Mouse (Mus musculus) cerebellum, postnatal 36 days (tissue): ENCODE results near the gene Lypd9.
A peak's percentile ranks its signal among the peaks of the same experiment; 100 is the strongest.
"Not testable (repeated sequence)": the region's sequence is repeated elsewhere in the genome, so short reads cannot be mapped to it uniquely, and the experiment has no call there.

ENCODE experiments used
- DNase-seq, 2 experiments: peaks; one replicate each; pipeline ENCODE4 v3.0.0; 2021 to 2022; ENCODE audit warnings: mixed read lengths in 2 of 2

The Lypd9 gene

GRCm38 (mm10) chr11:58452759-58453158 is at the start of gene Lypd9:
TSS of gene Lypd9 (minus strand) at chr11:58452923.
- no peak for DNase-seq

DNA sequence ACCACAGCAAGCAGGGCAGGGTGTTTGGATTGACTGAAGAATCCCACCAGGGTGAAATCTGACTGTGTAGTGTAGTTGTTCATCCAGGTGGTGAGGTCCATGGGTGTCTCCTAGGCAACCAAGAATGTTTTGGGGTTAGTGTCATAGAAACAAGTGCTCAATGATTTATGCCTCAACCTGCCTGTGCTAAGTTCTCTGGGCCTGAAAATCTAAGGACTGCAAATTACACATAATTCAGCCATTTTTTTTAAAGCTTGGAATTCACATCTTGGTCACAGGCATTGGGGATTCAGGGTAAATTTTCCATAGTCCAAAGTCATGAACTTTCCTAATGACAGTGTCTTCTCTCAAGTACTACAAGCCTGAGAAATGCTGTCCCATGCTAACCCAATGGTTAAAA is 49.7 kb upstream of the Lypd9 start, which contains the start of gene Olfr331:
Gene Olfr331, minus strand, starts transcription at position 101 of the 400 bp plus-strand sequence.
- not testable (repeated sequence) for DNase-seq

DNA sequence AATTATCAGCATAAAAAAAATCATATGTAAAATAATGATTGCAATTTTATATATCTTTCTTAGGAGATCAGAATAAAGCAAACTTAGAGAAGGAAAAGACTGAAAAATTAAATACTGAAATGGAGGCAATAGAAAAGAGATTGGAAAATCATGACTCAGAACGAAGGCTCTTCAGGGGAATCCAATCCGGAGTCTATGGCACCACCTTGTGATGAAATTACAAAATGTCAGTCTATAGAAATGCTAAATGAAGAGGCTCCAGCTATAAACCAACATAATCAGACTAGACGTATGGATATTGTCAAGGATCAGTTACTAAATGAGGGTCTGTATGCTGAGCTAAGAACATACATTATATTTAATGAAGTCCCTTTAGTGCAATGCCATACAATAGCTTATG is 46.6 kb upstream of the Lypd9 start:
- no peak for DNase-seq

GRCm38 (mm10) chr11:58498761-58499160 is 46.0 kb upstream of the Lypd9 start:
- no peak for DNase-seq

DNA sequence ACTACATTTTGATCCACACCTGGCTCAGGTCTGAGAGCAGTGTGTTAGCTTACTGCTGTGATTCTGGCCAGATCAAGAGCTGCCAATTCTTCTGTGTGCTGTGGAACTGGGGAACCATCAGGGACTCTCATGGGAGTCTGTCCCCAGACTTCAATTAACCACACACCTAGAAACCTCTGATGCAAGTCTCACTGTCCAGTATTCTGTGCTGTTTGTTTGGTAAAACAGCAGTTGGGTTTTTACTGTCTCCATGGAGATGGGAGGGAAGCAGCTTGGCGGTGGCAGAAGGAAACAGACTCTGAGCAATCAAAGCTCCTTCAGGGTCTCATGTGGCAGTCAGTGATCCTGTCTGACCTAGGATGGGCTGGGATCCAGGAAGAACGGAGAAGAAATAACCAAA is 39.7 kb upstream of the Lypd9 start, which contains the start of gene Olfr332:
Gene Olfr332, minus strand, starts transcription at position 101 of the 400 bp plus-strand sequence.
- no peak for DNase-seq

DNA sequence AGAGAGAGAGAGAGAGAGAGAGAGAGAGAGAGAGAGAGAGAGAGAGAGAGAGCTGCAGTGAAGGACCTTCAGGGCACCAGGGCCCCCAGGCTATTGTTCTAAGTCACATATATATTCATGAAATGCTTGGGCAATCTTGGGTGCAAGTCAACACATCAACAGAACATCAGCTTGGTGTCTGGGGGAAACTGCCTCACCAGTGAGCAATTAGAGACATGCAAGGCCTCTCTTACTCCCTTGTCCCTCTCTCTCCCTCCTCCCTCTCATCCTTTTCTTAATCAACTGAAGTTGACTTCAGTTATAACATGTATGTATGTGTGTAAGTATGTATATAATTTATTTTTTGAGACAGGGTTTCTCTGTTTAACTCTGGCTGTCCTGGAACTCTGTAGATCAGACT is 9.4 kb upstream of the Lypd9 start, which contains the start of gene Olfr30:
Gene Olfr30, minus strand, starts transcription at position 101 of the 400 bp plus-strand sequence.
- DNase-seq: no peak

GRCm38 (mm10) chr11:58453592-58453991 is 869 bp upstream of the Lypd9 start:
- DNase-seq: no peak

DNA sequence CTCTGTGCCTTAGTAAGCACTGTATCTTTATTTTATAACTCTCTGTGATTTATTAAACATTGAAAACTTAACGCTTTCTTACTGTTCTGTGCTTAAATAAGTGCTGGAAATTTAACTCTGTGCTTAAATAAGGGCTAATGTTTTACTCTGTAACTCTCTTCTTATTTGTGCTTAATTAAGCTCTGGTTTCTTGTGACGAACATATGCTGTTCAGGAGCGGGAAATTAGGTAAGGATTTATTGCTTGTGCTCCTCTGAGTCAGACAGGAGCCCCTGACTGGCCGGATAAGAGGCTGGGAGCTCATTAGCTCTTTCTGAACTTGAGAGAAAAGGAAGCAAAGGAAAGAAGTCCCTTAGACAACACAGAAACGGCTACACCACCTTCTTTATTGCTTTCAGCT is 14.9 kb downstream of the Lypd9 start:
- no peak for DNase-seq

DNA sequence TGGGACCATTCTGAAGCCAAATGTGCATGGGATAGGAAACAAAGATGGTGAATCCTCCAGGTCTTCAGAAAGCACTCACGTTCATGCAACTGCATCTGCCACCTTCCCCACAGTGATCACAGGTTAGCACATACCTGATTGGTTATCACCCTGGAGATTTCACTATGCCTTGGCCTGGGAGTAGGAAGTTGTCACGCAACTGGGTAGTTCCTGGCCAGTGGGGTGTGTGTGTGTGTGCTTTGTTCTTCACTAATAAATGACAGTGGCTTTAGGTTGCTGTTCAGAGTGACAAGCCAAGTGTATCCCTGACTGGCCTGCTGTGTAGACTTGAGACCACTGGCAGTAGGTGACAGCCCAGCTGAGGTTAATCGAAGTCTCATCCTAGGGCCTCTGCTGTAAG is 20.5 kb downstream of the Lypd9 start, which contains the start of gene Gm12253:
Gene Gm12253, plus strand, starts transcription at position 301 of the 400 bp plus-strand sequence.
- DNase-seq: no peak

- DNase-seq: no peak
These were observed 31.9 kb downstream of the Lypd9 start, which contains the start of gene 1810065E05Rik for GRCm38 (mm10) chr11:58420815-58421214. TSS of gene 1810065E05Rik (plus strand) at chr11:58421111.

DNA sequence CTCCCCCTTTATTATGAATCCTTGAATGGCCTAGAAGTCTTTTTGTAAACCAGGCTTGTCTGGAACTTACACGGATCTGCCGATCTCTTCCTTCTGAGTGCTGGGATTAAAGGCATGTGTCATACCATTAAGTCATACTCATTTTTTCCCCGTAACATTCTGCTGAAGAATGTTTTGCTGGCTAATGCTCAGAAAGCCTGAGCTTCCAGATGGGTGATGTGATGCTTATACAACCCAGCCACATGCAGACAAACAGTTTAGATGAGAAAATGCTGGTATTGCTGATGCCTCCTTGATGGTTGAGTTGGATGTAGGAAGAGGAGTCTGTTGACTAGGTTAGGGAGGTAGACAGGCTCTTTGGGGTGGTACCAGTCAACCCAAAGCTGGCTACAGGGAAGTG is 34.4 kb downstream of the Lypd9 start:
- no peak for DNase-seq

DNA sequence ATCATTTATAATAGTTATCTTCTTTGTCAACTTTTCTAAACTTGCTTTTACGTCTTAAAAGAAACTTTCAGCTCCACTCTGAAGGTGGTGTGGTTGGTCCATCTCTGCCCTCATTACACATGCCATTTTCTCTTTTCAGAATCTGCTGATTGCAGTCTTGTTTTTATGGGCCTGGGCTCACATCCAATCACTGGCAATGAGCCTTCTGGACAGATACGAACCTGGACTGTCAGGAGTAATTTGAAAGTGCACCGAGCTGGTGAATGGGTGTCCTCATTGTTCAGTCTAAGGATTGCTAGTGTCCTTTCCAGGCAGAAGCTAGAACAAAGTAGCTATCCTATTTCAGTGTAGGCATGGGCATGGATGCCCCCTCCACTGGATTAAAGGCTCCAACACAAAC is 44.7 kb downstream of the Lypd9 start:
- DNase-seq: peak; percentile 5 to 18

DNA sequence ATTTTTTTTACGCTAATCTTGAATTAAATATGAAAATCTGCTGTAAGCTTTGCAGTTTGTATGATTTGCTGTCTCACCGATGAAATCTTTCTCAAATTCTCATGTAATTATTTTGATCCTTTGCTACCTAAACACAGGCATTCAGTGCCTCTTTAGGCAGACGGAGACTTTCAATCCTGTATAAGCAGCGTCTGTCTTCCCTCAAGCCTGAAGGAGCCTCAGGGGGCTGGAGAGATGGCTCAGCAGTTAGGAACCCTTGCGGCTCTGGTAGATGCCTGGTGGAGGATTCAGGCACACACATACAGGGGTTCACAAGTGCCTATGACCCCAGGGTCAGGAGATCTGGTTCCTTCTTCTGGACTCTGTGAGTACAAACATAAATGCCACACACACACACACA is 52.1 kb downstream of the Lypd9 start:
- DNase-seq: no peak

GRCm38 (mm10) chr11:58399985-58400645 is 52.6 kb downstream of the Lypd9 start:
- DNase-seq: no peak
